Mouse (Mus musculus) adrenal gland, postnatal 36 days (tissue): ENCODE results near the gene Prr15. TPM values are rescaled to one million over a fixed set of nuclear protein-coding genes. Genes with fewer than 3 reads are reported as not detected.

Experiments
- DNase-seq, 2 experiments: peaks; one replicate each; pipeline ENCODE4 v3.0.0; 2021; ENCODE audit warnings: mixed read lengths in 1 of 2
- long read RNA-seq, 2 experiments: library from polyadenylated mRNA; stranded (forward); transcript quantifications; one replicate each; pipeline ENCODE4 v2.0.0; 2021; ENCODE audit warnings: borderline sequencing depth in 2 of 2
- total RNA-seq, 2 experiments: library from RNA; stranded (reverse); gene quantifications; 2 replicates each; pipeline ENCODE4 v1.2.3; 2021

Gene Prr15
- 1 to 10 TPM; 2.8 to 7.8 TPM for total RNA-seq
- long read RNA-seq, experiment 1, partial matches to known transcripts, result 0 of 2 reads
- long read RNA-seq, experiment 1, other reads (novel, unspliced or antisense), result 0 of 2 reads
- long read RNA-seq, experiment 2, partial matches to known transcripts, result 0 of 1 reads
- long read RNA-seq, experiment 2, other reads (novel, unspliced or antisense), result 0 of 1 reads

- no peak for DNase-seq
These were observed at the start of gene Prr15 for GRCm38 (mm10) chr6:54325246-54325885. Gene Prr15 (plus strand): TSS chr6:54325835.

GRCm38 (mm10) chr6:54277234-54277633, 48.4 kb upstream of the Prr15 start:
- DNase-seq, result no peak

GRCm38 (mm10) chr6:54277828-54278227, 47.8 kb upstream of the Prr15 start:
- no peak for DNase-seq

- no peak for DNase-seq
These were observed 47.0 kb upstream of the Prr15 start for GRCm38 (mm10) chr6:54278613-54279012.

- DNase-seq, result no peak
These were observed 46.2 kb upstream of the Prr15 start for GRCm38 (mm10) chr6:54279391-54279790.

GRCm38 (mm10) chr6:54280248-54280647, 45.4 kb upstream of the Prr15 start:
- DNase-seq, result no peak

GRCm38 (mm10) chr6:54283299-54283698, 42.3 kb upstream of the Prr15 start:
- DNase-seq, result no peak

- DNase-seq, result peak in 1 of 2 experiments; percentile 13
These were observed 41.4 kb upstream of the Prr15 start for GRCm38 (mm10) chr6:54284167-54284711.

GRCm38 (mm10) chr6:54286813-54287212, 38.8 kb upstream of the Prr15 start:
- DNase-seq, result no peak

- no peak for DNase-seq
These were observed 35.7 kb upstream of the Prr15 start for GRCm38 (mm10) chr6:54289774-54290500.

- DNase-seq, result no peak
These were observed 28.4 kb upstream of the Prr15 start for GRCm38 (mm10) chr6:54297231-54297630.

GRCm38 (mm10) chr6:54299417-54299816, 26.2 kb upstream of the Prr15 start:
- no peak for DNase-seq

- DNase-seq, result no peak
These were observed 19.9 kb upstream of the Prr15 start for GRCm38 (mm10) chr6:54305777-54306176.

- no peak for DNase-seq
These were observed 12.6 kb upstream of the Prr15 start for GRCm38 (mm10) chr6:54313071-54313470.

- no peak for DNase-seq
These were observed 7.0 kb upstream of the Prr15 start for GRCm38 (mm10) chr6:54318618-54319017.

GRCm38 (mm10) chr6:54319198-54319597, 6.4 kb upstream of the Prr15 start:
- no peak for DNase-seq

GRCm38 (mm10) chr6:54320236-54320635, 5.4 kb upstream of the Prr15 start:
- DNase-seq, result no peak

- peak; percentile 82 to 85 for DNase-seq
These were observed 1.3 kb downstream of the Prr15 start for GRCm38 (mm10) chr6:54326671-54327625.

GRCm38 (mm10) chr6:54327626-54328003, 2.0 kb downstream of the Prr15 start:
- DNase-seq, result peak; percentile 77 to 86

GRCm38 (mm10) chr6:54328783-54329182, 3.1 kb downstream of the Prr15 start:
- no peak for DNase-seq

GRCm38 (mm10) chr6:54329598-54329997, 4.0 kb downstream of the Prr15 start:
- no peak for DNase-seq

GRCm38 (mm10) chr6:54330166-54330565, 4.5 kb downstream of the Prr15 start:
- no peak for DNase-seq
